Mouse (Mus musculus): ENCODE results near the gene Wdr48. TPM values are rescaled to one million over a fixed set of nuclear protein-coding genes. Genes with fewer than 3 reads are reported as not detected.
A peak's percentile ranks its signal among the peaks of the same experiment; 100 is the strongest.

Gene Wdr48
- polyA plus RNA-seq, 1 experiment from 2014 or later, result 27.8 TPM

DNA sequence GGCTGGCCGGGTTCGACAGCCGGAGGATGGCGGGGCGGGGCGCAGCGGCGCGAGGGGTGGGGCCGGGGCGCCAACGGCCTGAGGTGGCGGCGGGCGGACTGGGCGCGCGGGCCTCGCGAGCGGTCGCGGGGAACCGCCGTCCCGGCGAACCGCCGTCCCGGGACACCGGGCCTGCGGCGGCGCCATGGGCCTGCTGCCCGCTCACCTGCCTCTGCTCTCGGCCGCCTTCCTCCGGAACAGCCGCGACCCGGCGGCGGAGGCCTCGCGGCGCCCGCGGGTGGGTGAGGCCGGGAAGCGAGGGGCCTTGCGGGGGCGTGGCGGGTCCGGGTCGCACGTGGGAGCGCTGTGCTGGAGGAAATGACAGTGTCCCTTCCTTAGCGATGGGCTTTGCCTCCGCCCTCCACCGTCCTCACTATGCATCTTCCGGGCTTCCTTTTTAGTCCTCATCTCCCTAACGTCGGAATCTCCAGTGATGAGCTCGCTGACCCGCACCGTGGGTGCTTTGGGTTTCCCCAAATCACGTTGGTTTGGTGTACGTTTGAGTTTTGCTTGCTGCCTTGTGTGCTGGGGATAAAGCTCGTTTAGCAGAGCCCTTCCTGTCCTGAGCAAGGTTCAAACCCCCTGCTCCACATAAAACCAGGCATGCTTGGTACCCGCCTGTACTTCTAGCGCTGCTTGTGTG lies 503 bp downstream of the Wdr48 start:
- WGBS, result 1% methylated on average over 35 of the region's 71 CpGs
- Histone ChIP-seq H3K9ac (replicated peaks; ENCODE audit: low read depth) (peak overlapping the region; percentile 82), H3K27me3 (replicated peaks; ENCODE audit: insufficient read depth, low read length) (no peaks in the 10 kb centered on the region), H3K36me3 (ENCODE audit: insufficient read depth, low read length) (no peaks in the 10 kb centered on the region), H3K27ac (ENCODE audit: low read length) (peak overlapping the region; percentile 87), H3K4me3 (ENCODE audit: low read depth, low read length) (peak overlapping the region; percentile 96), H3K4me1 (ENCODE audit: insufficient read depth, low read depth, low read length) (peaks cover 10% of the 10 kb centered on the region; the same call in 1 of the 2 replicates), H3K9me3 (ENCODE audit: low read length) (no peaks in the 10 kb centered on the region), H3K4me2 (replicated peaks; ENCODE audit: low read depth, low read length) (peak overlapping the region; percentile 85)
- ATAC-seq (peak; percentile 75), DNase-seq (ENCODE audit: low spot score) (peak; percentile 56)
- TF ChIP-seq EP300 (IDR thresholded peaks at IDR 0.05), result no peak
- no peak for TF ChIP-seq CTCF (IDR thresholded peaks at IDR 0.05)

DNA sequence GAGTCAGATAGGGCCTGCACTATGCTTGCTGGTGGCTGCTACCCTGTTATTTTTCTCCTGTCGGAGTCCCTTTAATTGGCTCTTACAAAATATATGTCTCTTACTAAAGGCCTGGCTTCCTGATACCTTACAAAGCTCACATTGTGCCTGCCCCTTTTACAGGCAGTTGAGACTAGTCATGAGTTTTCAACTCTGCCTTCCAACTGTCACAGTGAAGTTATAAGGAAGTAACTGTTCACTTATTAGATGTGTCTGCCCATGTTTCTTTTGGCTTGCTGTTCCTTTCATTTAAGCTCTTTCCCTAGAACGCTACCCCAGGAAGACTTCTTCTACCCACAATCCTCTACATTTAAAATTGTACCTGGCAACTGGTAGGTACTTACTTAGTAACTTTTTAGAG lies 4.8 kb downstream of the Wdr48 start:
- peaks cover 5% of the 10 kb centered on the region; the same call in 1 of the 2 replicates for H3K36me3 ChIP-seq (ENCODE audit: insufficient read depth, low read length)
- H3K9me3 ChIP-seq (ENCODE audit: low read length), result no peaks in the 10 kb centered on the region
- peaks cover 10% of the 10 kb centered on the region; the same call in 1 of the 2 replicates for H3K4me1 ChIP-seq (ENCODE audit: insufficient read depth, low read depth, low read length)
- H3K4me2 ChIP-seq (replicated peaks; ENCODE audit: low read depth, low read length), result no peak overlapping the region
- H3K27ac ChIP-seq (ENCODE audit: low read length), result no peak overlapping the region
- 94% methylated on average over 2 of the region's 2 CpGs for WGBS
- H3K27me3 ChIP-seq (replicated peaks; ENCODE audit: insufficient read depth, low read length), result no peaks in the 10 kb centered on the region
- H3K4me3 ChIP-seq (ENCODE audit: low read depth, low read length), result no peak overlapping the region
- TF ChIP-seq EP300 (IDR thresholded peaks at IDR 0.05), result no peak
- TF ChIP-seq CTCF (IDR thresholded peaks at IDR 0.05), result no peak
- DNase-seq (ENCODE audit: low spot score) (no peak), ATAC-seq (no peak)
- no peak overlapping the region for H3K9ac ChIP-seq (replicated peaks; ENCODE audit: low read depth)

DNA sequence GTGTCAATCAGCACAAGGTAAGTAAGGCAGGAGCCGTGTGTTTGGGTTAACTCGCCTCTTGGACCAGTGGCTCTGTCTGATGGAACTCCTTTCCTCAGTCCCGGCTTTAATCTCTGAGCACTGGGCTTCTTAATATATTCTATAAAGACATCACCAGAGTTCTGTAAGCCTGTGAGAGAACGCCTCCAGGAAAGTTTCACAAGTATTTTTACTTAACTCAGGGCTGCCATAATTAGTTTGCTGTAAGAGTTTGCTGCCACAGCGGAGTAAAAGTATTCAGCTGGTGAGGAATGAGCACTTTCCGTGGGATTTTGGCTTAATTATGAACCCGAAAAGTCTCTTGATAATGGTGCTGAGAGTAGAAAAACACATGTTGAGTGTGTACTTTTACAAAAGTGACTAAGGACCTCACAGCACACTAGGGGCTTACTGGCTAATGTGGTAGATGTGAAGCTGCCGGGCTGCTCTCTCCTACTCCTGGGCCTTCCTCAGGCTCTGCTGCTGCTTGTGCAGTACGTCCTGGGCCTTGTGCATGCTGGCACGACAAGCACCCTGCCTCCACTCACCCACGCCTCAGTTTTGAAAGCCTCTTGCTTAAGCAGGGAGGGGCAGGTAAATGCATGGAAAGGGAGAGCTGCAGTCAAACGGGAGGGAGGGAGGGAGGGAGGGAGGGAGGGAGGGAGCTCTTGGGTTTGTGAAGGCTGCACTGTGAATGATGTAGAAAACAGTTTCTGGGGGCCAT lies 7.9 kb downstream of the Wdr48 start:
- Histone ChIP-seq H3K9me3 (ENCODE audit: low read length) (no peaks in the 10 kb centered on the region), H3K27me3 (replicated peaks; ENCODE audit: insufficient read depth, low read length) (no peaks in the 10 kb centered on the region), H3K4me1 (ENCODE audit: insufficient read depth, low read depth, low read length) (no peaks in the 10 kb centered on the region), H3K4me3 (ENCODE audit: low read depth, low read length) (no peak overlapping the region), H3K4me2 (replicated peaks; ENCODE audit: low read depth, low read length) (no peak overlapping the region), H3K36me3 (ENCODE audit: insufficient read depth, low read length) (peaks cover 28% of the 10 kb centered on the region; the same call in 1 of the 2 replicates), H3K9ac (replicated peaks; ENCODE audit: low read depth) (no peak overlapping the region), H3K27ac (ENCODE audit: low read length) (no peak overlapping the region)
- ATAC-seq, result no peak
- no peak for DNase-seq (ENCODE audit: low spot score)
- no peak for TF ChIP-seq EP300 (IDR thresholded peaks at IDR 0.05)
- no peak for TF ChIP-seq CTCF (IDR thresholded peaks at IDR 0.05)
- 78% methylated on average over 11 of the region's 12 CpGs for WGBS

DNA sequence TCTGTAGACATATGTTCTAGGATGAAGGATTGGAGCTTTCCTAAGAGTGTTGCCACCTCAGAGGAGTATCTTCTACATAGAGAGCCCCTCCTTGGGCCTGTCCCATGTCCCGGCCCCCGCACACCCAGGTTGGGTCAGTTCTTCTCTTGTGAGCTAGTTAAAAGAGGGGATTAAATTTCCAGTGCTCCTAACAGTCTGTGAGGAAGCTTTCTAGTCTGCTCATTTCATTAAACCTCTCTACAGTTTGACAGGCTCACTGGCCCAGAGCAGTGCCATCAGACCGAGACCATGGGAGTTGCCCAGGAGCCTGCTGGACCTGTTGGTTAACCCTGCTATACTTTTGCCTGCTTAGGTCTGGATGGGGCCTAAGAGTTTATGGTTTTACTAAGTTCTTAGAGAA lies 14.0 kb downstream of the Wdr48 start:
- TF ChIP-seq EP300 (IDR thresholded peaks at IDR 0.05) (no peak), CTCF (IDR thresholded peaks at IDR 0.05) (no peak)
- peaks cover 78% of the 10 kb centered on the region for H3K36me3 ChIP-seq (ENCODE audit: insufficient read depth, low read length)
- no peak overlapping the region for H3K4me2 ChIP-seq (replicated peaks; ENCODE audit: low read depth, low read length)
- no peak overlapping the region for H3K27ac ChIP-seq (ENCODE audit: low read length)
- DNase-seq (ENCODE audit: low spot score) (no peak), ATAC-seq (no peak)
- no peak overlapping the region for H3K9ac ChIP-seq (replicated peaks; ENCODE audit: low read depth)
- no peaks in the 10 kb centered on the region for H3K9me3 ChIP-seq (ENCODE audit: low read length)
- H3K4me1 ChIP-seq (ENCODE audit: insufficient read depth, low read depth, low read length), result no peaks in the 10 kb centered on the region
- H3K4me3 ChIP-seq (ENCODE audit: low read depth, low read length), result no peak overlapping the region
- 100% methylated on average over 3 of the region's 3 CpGs for WGBS
- no peaks in the 10 kb centered on the region for H3K27me3 ChIP-seq (replicated peaks; ENCODE audit: insufficient read depth, low read length)

DNA sequence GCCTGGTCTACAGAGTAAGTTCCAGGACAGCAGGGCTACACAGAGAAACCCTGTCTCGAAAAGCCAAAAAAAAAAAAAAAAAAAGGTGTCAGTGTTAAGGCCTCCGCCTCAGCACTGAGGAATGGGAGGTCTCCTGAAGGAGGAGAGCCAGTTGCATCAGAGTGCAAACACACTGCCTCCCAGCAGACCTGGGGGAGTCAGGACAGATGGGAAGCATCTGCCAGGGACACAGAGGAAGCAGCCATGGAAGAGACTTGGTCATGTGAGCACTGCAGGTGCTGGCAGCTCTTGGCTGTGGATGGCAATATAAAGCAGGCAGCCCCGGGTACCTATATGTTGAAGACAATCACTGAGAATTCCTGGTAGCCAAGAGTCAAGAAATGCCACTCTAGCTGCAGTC lies 15.3 kb downstream of the Wdr48 start:
- Histone ChIP-seq H3K4me1 (ENCODE audit: insufficient read depth, low read depth, low read length) (no peaks in the 10 kb centered on the region), H3K27ac (ENCODE audit: low read length) (no peak overlapping the region), H3K27me3 (replicated peaks; ENCODE audit: insufficient read depth, low read length) (no peaks in the 10 kb centered on the region), H3K36me3 (ENCODE audit: insufficient read depth, low read length) (peaks cover 78% of the 10 kb centered on the region), H3K4me3 (ENCODE audit: low read depth, low read length) (no peak overlapping the region), H3K9ac (replicated peaks; ENCODE audit: low read depth) (no peak overlapping the region), H3K9me3 (ENCODE audit: low read length) (no peaks in the 10 kb centered on the region), H3K4me2 (replicated peaks; ENCODE audit: low read depth, low read length) (no peak overlapping the region)
- DNase-seq (ENCODE audit: low spot score), result no peak
- 100% methylated on average over 3 of the region's 3 CpGs for WGBS
- no peak for TF ChIP-seq CTCF (IDR thresholded peaks at IDR 0.05)
- no peak for TF ChIP-seq EP300 (IDR thresholded peaks at IDR 0.05)
- no peak for ATAC-seq

DNA sequence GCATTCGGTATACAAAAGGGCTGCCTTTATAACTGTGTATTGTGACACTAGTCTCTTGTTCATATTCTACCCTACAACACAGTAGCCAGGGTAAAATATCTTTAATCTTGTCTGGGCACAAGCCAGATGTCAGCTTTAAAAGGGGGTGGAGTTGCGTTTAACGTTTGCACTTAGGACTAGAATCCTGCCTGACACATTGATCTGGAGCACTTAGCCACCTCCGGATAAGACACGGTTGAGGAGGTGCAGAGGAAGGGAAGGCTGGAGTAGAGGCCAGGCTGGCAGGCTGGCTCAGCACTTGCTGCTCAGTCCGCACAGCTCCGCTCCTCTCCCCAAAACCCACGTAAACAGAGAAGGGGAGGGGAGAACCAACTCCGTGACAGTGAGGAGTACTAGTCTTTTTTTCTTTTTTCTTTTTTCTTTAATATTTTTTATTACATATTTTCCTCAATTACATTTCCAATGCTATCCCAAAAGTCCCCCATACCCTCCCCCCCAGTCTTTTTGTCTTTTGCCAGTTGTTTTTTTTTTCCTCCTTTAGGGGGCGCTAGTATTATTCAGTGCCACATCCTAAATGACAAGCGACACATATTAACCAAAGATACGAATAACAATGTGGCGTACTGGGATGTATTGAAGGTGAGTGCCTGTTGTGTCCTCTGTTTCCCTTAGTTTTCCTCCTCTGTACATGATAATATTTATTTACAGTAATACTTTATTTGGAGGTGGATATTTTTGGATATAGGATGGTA lies 18.6 kb downstream of the Wdr48 start:
- WGBS, result 71% methylated on average over 13 of the region's 13 CpGs
- DNase-seq (ENCODE audit: low spot score) (peak; percentile 30), ATAC-seq (no peak)
- H3K4me2 ChIP-seq (replicated peaks; ENCODE audit: low read depth, low read length), result no peak overlapping the region
- H3K36me3 ChIP-seq (ENCODE audit: insufficient read depth, low read length), result peaks cover 66% of the 10 kb centered on the region
- H3K9ac ChIP-seq (replicated peaks; ENCODE audit: low read depth), result no peak overlapping the region
- H3K27ac ChIP-seq (ENCODE audit: low read length), result no peak overlapping the region
- H3K4me1 ChIP-seq (ENCODE audit: insufficient read depth, low read depth, low read length), result no peaks in the 10 kb centered on the region
- no peaks in the 10 kb centered on the region for H3K27me3 ChIP-seq (replicated peaks; ENCODE audit: insufficient read depth, low read length)
- no peaks in the 10 kb centered on the region for H3K9me3 ChIP-seq (ENCODE audit: low read length)
- H3K4me3 ChIP-seq (ENCODE audit: low read depth, low read length), result no peak overlapping the region
- TF ChIP-seq EP300 (IDR thresholded peaks at IDR 0.05), result no peak
- TF ChIP-seq CTCF (IDR thresholded peaks at IDR 0.05), result peak; percentile 58
